Mouse (Mus musculus) forebrain, embryonic 11.5 days (tissue): Measurements from ENCODE around the gene Hoxc8. TPM values are rescaled to one million over a fixed set of nuclear protein-coding genes. Genes with fewer than 3 reads are reported as not detected.

Experiments
- ATAC-seq: fragments of 200-750 bp; cut with Nextera tagmentation; replicated peaks from 2 replicates; pipeline ENCODE4 v1.8.0; 2017; ENCODE audit warnings: moderate TSS enrichment; ENCODE audit not compliant: low FRiP score
- DNase-seq: peaks from one replicate; pipeline ENCODE4 v3.0.0-alpha.2; 2017; ENCODE audit warnings: low spot score
- H3K27ac ChIP-seq: fragments of 300-500 bp; sonication (generic); 2 replicates; pipeline ENCODE4 v1.5.1; 2014; ENCODE audit warnings: low read depth, low read length
- H3K27me3 ChIP-seq: fragments of 300-500 bp; sonication (generic); 2 replicates; pipeline ENCODE4 v1.6.1; 2014; ENCODE audit warnings: mild to moderate bottlenecking, low read length, mixed read lengths; ENCODE audit not compliant: control insufficient read depth, insufficient read depth
- H3K36me3 ChIP-seq: fragments of 300-500 bp; sonication (generic); 2 replicates; pipeline ENCODE4 v1.6.1; 2014; ENCODE audit warnings: mild to moderate bottlenecking, low read length, moderate library complexity, mixed read lengths; ENCODE audit not compliant: control insufficient read depth, insufficient read depth
- H3K4me1 ChIP-seq: fragments of 300-500 bp; sonication (generic); replicated peaks from 2 replicates; pipeline ENCODE4 v1.6.1; 2014; ENCODE audit warnings: low read length, mixed read lengths; ENCODE audit not compliant: control insufficient read depth, insufficient read depth
- H3K4me2 ChIP-seq: fragments of 300-500 bp; sonication (generic); 2 replicates; pipeline ENCODE4 v1.6.1; 2014; ENCODE audit warnings: low read depth, mild to moderate bottlenecking, low read length, moderate library complexity, mixed read lengths; ENCODE audit not compliant: severe bottlenecking
- H3K4me3 ChIP-seq: fragments of 300-500 bp; sonication (generic); 2 replicates; pipeline ENCODE4 v1.5.1; 2014; ENCODE audit warnings: low read depth, low read length
- H3K9ac ChIP-seq: fragments of 300-500 bp; sonication (generic); 2 replicates; pipeline ENCODE4 v1.6.1; 2014; ENCODE audit warnings: low read length
- H3K9me3 ChIP-seq: fragments of 300-500 bp; sonication (generic); 2 replicates; pipeline ENCODE4 v1.6.1; 2016; ENCODE audit warnings: low read length, mixed read lengths; ENCODE audit not compliant: control insufficient read depth
- WGBS: fragments of 180-500 bp; shearing (Covaris S2); extraction: QIAGEN DNeasy Blood & Tissue Kit; methylation state at CpG from one replicate; pipeline ENCODE4 v1.1.7; 2014; 5-methylcytosine and 5-hydroxymethylcytosine counted together
- polyA plus RNA-seq: library from polyadenylated mRNA; unstranded; fragments of >200 nt; fragmentation: Nextera tagmentation; extraction: Ambion mirVana; gene quantifications from 2 replicates; pipeline ENCODE4 v1.2.1, GENCODE M21; 2014

Hoxc8 gene
- polyA plus RNA-seq, 1 experiment from 2014 or later: not detected

DNA sequence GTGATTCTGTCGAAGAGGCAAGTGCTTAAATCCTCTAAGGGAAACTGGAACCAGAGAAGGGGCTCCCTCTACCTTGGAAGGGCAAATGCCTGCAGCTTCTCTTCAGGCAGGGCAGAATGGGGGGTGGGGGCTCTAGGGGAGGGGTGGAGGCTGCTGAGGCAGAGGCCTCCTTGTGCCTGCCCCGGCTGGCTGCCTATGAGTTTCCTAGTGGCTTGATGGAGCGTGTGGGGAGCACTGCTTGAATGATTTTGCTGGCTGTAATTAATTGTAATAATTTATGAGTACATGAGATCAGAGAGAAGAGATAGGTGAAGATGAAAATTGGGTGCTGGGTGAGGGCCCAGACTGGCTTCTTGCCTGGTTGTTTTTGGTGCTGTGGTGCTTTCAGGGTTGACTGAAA, 5.5 kb upstream of the Hoxc8 start:
- H3K36me3 ChIP-seq: no peaks in the 10 kb centered on the region
- no peak overlapping the region for H3K4me2 ChIP-seq
- no peak for ATAC-seq
- H3K4me1 ChIP-seq: peaks cover 2% of the 10 kb centered on the region; the same call in 1 of the 2 replicates
- H3K9me3 ChIP-seq: no peaks in the 10 kb centered on the region
- H3K4me3 ChIP-seq: no peak overlapping the region
- no peak overlapping the region for H3K27ac ChIP-seq
- peaks cover 99% of the 10 kb centered on the region for H3K27me3 ChIP-seq
- no peak overlapping the region for H3K9ac ChIP-seq
- DNase-seq: no peak
- 3% methylated on average over 3 of the region's 3 CpGs for WGBS

GRCm38 (mm10) chr15:102987124-102987833, 3.1 kb upstream of the Hoxc8 start:
- Histone ChIP-seq H3K4me3 (no peak overlapping the region), H3K27me3 (peaks cover 99% of the 10 kb centered on the region), H3K9me3 (no peaks in the 10 kb centered on the region), H3K4me2 (no peak overlapping the region), H3K4me1 (no peaks in the 10 kb centered on the region), H3K9ac (no peak overlapping the region), H3K36me3 (no peaks in the 10 kb centered on the region), H3K27ac (no peak overlapping the region)
- DNase-seq: peak; percentile 95
- 2% methylated on average over 21 of the region's 21 CpGs for WGBS
- ATAC-seq: 0 out of 2 replicates have a peak, but pooled peaks have one; percentile 51

DNA sequence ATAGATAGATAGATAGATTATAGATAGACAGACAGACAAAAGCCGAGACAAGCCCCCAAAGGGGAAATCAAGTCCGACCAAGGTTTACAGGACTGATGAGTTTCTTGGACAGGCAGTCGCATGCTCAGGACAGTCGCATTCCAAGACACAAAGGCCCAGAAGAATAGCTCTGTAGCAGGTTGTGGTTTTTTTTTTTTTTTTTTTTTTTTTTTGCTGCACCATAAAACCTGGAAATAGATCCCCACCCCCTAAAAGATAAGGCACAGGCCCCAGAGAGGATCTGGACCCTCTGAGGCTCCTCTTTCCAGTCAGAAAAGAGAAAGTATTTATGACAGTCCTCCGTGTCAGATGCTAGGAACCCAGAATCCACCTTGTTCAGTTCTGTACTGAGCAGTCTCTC, 2.3 kb upstream of the Hoxc8 start:
- H3K4me1 ChIP-seq: no peaks in the 10 kb centered on the region
- ATAC-seq (no peak), DNase-seq (no peak)
- no peaks in the 10 kb centered on the region for H3K36me3 ChIP-seq
- no peak overlapping the region for H3K4me2 ChIP-seq
- 4% methylated on average over 5 of the region's 5 CpGs for WGBS
- no peak overlapping the region for H3K4me3 ChIP-seq
- H3K9ac ChIP-seq: no peak overlapping the region
- peaks cover 99% of the 10 kb centered on the region for H3K27me3 ChIP-seq
- H3K27ac ChIP-seq: no peak overlapping the region
- no peaks in the 10 kb centered on the region for H3K9me3 ChIP-seq

GRCm38 (mm10) chr15:102991782-102992181, 1.4 kb downstream of the Hoxc8 start:
- 2% methylated on average over 7 of the region's 7 CpGs for WGBS
- H3K9ac ChIP-seq: no peak overlapping the region
- peaks cover 97% of the 10 kb centered on the region for H3K27me3 ChIP-seq
- no peak overlapping the region for H3K4me3 ChIP-seq
- no peak overlapping the region for H3K27ac ChIP-seq
- no peak overlapping the region for H3K4me2 ChIP-seq
- H3K4me1 ChIP-seq: no peaks in the 10 kb centered on the region
- no peaks in the 10 kb centered on the region for H3K9me3 ChIP-seq
- no peak for DNase-seq
- H3K36me3 ChIP-seq: no peaks in the 10 kb centered on the region
- ATAC-seq: no peak

- Histone ChIP-seq H3K9me3 (no peaks in the 10 kb centered on the region), H3K4me3 (no peak overlapping the region), H3K4me2 (no peak overlapping the region), H3K27ac (no peak overlapping the region), H3K36me3 (no peaks in the 10 kb centered on the region), H3K27me3 (peaks cover 96% of the 10 kb centered on the region), H3K4me1 (no peaks in the 10 kb centered on the region), H3K9ac (no peak overlapping the region)
- ATAC-seq: no peak
- DNase-seq: no peak
- WGBS: under 1% methylated on average over 11 of the region's 11 CpGs
Measured at GRCm38 (mm10) chr15:102992206-102992605, 1.8 kb downstream of the Hoxc8 start.

DNA sequence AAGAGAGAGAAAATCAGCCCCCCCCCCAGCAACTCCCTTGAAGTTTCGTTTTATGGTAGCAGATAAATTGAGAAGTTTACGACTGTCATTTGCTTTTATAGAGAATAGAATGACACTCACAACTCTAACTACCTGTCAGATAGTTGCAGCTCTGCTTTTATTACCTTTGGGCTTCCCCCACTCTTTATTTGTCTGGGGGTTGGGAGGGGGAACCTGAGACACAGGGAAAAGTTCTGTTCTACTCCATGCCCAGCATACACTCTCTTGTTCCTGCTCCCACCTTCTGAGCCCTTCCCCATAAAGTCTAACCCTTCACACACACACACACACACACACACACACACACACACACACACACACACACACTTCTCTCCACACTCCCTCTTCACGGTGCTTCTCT, 2.5 kb downstream of the Hoxc8 start:
- WGBS: 0% methylated on average over 3 of the region's 3 CpGs
- no peak for ATAC-seq
- no peaks in the 10 kb centered on the region for H3K36me3 ChIP-seq
- no peak overlapping the region for H3K27ac ChIP-seq
- DNase-seq: no peak
- no peaks in the 10 kb centered on the region for H3K4me1 ChIP-seq
- H3K27me3 ChIP-seq: peaks cover 96% of the 10 kb centered on the region
- H3K4me3 ChIP-seq: no peak overlapping the region
- H3K9ac ChIP-seq: no peak overlapping the region
- no peaks in the 10 kb centered on the region for H3K9me3 ChIP-seq
- H3K4me2 ChIP-seq: no peak overlapping the region

DNA sequence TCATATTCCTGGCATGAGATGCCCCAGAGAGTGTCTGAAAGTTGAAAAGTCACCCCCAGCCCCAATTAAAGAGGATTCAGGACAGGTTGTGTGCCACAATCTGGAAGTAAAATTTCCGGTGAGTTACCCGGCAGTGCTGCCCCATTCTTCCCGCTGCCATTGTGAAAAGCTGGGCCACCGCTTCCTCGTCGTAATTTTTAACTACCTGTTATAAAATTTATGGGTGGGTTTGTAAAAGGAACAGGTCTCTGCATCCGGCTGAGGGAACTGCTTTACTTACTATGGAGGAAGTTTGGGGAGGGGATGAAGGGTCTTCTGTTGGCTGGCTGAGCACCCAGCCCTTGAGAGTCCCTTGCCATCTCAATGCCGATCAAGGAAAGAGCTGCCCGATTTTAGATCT, 6.1 kb downstream of the Hoxc8 start:
- Histone ChIP-seq H3K9ac (no peak overlapping the region), H3K4me3 (no peak overlapping the region), H3K27me3 (peaks cover 97% of the 10 kb centered on the region), H3K36me3 (no peaks in the 10 kb centered on the region), H3K4me2 (no peak overlapping the region), H3K4me1 (peaks cover 3% of the 10 kb centered on the region; the same call in 1 of the 2 replicates), H3K27ac (no peak overlapping the region), H3K9me3 (no peaks in the 10 kb centered on the region)
- ATAC-seq: no peak
- DNase-seq: no peak
- under 1% methylated on average over 9 of the region's 9 CpGs for WGBS

GRCm38 (mm10) chr15:102997431-102997830, 7.0 kb downstream of the Hoxc8 start:
- no peak overlapping the region for H3K4me2 ChIP-seq
- no peak overlapping the region for H3K27ac ChIP-seq
- H3K9ac ChIP-seq: no peak overlapping the region

DNA sequence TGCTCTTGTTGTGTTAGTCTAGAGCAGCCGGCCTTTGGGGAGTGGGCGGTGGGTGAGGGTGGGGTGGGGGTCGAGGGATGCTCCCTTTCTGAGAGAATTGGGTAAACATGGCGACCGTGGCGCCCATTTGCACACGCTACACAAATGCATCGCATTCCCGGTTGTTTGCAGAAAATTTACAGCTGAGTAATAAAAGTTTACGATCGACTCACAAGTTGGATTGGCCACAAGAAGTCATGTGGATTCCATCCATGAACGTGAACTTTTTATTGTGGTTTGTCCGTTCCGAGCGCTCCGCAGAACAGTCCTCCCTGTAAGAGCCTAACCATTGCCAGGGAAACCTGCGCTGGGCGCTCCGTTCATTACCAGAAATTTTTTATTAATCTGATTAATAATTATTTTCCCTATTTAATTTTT, 7.5 kb downstream of the Hoxc8 start, which contains the start of gene Hoxc6:
Gene Hoxc6 (plus strand): TSS at position 319 of the 417 bp plus-strand sequence.
- no peaks in the 10 kb centered on the region for H3K36me3 ChIP-seq
- ATAC-seq (no peak), DNase-seq (no peak)
- WGBS: 1% methylated on average over 19 of the region's 19 CpGs
- H3K4me2 ChIP-seq: peak within 1 kb of the TSS; percentile 43; the same call in 1 of the 2 replicates
- no peak within 1 kb of the TSS for H3K27ac ChIP-seq
- H3K9ac ChIP-seq: no peak within 1 kb of the TSS
- H3K9me3 ChIP-seq: no peaks in the 10 kb centered on the region
- H3K4me1 ChIP-seq: peaks cover 3% of the 10 kb centered on the region; the same call in 1 of the 2 replicates
- peaks cover 97% of the 10 kb centered on the region for H3K27me3 ChIP-seq
- H3K4me3 ChIP-seq: peak within 1 kb of the TSS; percentile 14; the same call in 1 of the 2 replicates

More at GRCm38 (mm10) chr15:102997431-102997830, 7.0 kb downstream of the Hoxc8 start:
- no peak overlapping the region for H3K4me3 ChIP-seq
- H3K9me3 ChIP-seq: no peaks in the 10 kb centered on the region
- H3K27me3 ChIP-seq: peaks cover 97% of the 10 kb centered on the region
- ATAC-seq (no peak), DNase-seq (no peak)
- no peaks in the 10 kb centered on the region for H3K36me3 ChIP-seq
- 1% methylated on average over 3 of the region's 3 CpGs for WGBS
- peaks cover 3% of the 10 kb centered on the region; the same call in 1 of the 2 replicates for H3K4me1 ChIP-seq
